Mouse (Mus musculus) right cerebral cortex, adult 18-20 months (tissue): ENCODE data around the gene Selenom.

ENCODE experiments used
- DNase-seq: peaks from one replicate; pipeline ENCODE4 v3.0.0; 2022; ENCODE audit warnings: mixed read lengths

Selenom gene

GRCm38 (mm10) chr11:3514529-3515054 lies at the start of gene Selenom:
TSS of gene Selenom (plus strand) at chr11:3514684.
- peak; percentile 91 for DNase-seq

DNA sequence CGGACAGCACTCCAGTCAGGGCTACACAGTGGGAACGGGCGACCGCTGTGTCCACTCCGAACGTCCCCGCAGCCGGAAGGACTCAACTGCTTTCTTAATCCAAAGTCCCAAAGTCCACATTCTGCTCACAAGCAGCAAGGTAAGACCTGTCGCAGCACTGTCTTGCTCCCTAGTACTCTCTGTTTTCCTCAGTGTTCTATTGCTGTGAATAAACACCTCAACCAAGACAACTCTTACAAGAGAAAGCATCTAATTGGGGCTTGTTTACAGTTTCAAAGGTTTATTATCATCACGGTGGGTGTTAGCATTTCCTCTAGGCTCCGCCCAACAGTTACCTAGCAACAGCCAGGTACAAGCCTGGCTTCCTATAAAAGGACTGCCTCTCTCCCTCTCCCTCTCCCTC lies 43.0 kb upstream of the Selenom start:
- no peak for DNase-seq

GRCm38 (mm10) chr11:3472484-3472883 lies 42.0 kb upstream of the Selenom start:
- peak; percentile 84 for DNase-seq

- DNase-seq, result no peak
Observed at GRCm38 (mm10) chr11:3474480-3475115, 39.9 kb upstream of the Selenom start.

- DNase-seq, result no peak
Observed at GRCm38 (mm10) chr11:3475489-3475888, 39.0 kb upstream of the Selenom start.

DNA sequence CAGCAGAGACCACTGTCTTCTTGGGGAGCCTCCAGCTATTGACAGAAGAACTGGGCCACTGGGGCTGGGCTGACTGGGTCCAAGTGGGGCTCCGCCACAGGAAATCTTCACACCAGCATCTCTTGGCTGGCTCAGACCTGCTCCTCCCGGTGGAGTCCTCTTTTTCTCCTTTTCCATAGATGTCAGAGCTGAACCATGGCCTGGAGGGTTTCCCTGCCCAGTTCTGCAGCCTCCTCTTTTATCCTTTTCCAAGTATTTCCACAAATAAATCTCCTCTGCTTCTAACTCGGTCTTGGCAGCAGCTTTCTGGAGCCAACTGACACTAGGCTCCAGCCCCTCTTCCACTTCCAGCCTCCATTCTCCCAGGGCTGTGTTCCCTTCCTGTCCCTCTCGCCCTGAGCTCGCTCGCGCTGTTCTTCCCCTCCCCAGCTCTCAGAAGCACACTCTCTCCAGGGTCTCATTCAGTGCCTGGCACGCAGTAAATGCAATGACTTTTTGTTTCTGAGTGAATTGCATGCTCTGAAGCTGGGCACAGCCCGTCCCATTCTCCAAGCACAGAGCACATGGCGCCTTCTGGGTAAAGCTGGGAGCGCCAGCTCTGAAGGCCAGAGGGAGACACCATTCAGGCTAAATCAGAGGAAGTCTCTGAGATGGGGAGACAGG lies 30.4 kb upstream of the Selenom start:
- DNase-seq, result peak; percentile 75

DNA sequence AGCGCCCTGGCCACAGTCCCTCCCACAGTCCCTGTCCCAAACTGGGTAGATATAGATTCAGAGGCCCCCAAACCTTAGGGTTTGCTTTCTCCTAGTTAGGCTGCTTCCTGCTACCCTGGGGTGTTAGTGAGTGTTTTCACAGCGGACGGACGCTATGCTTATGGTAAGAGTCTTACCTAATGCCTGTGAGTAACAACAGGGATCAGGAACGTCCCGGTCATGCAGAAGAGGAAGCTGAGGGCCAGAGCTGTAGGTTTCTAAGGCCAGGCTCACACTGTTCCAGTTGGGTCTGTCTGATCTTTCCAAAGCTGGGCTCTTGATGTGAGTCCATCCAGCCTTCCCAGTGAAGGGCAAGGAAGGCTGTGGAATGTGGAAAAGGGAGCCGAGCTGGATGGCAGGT lies 28.1 kb upstream of the Selenom start:
- no peak for DNase-seq

- no peak for DNase-seq
Observed at GRCm38 (mm10) chr11:3487952-3488570, 26.4 kb upstream of the Selenom start, which contains the start of gene Pla2g3. TSS of gene Pla2g3 (plus strand) at chr11:3488284.

- no peak for DNase-seq
Observed at GRCm38 (mm10) chr11:3489036-3489435, 25.4 kb upstream of the Selenom start.

GRCm38 (mm10) chr11:3492748-3493147 lies 21.7 kb upstream of the Selenom start:
- no peak for DNase-seq

- no peak for DNase-seq
Observed at GRCm38 (mm10) chr11:3494857-3495256, 19.6 kb upstream of the Selenom start.

GRCm38 (mm10) chr11:3495496-3495895 lies 19.0 kb upstream of the Selenom start:
- DNase-seq, result no peak

- DNase-seq, result no peak
Observed at GRCm38 (mm10) chr11:3496756-3497155, 17.7 kb upstream of the Selenom start.

- DNase-seq, result no peak
Observed at GRCm38 (mm10) chr11:3497296-3497695, 17.2 kb upstream of the Selenom start.

DNA sequence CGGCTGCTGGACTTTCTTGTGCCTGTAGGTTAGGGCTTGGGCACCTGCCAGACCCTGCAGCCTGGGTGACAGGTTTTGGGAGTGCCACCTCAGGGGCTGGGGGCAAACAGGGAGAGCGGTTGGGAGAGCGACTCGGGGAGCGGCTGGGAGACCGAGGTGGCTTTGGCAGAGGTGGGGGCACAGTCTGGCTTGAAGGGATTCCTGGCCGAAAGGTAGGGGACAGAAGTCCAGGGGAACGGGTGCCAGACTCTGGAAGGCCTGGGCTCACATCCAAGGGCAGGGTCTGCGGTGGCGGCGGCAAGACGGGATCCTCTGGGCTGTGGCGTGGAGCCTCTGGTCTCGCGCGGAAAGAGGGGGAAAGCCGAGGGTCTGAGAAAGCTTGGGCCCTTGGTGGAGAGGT lies 12.4 kb upstream of the Selenom start:
- DNase-seq, result no peak

DNA sequence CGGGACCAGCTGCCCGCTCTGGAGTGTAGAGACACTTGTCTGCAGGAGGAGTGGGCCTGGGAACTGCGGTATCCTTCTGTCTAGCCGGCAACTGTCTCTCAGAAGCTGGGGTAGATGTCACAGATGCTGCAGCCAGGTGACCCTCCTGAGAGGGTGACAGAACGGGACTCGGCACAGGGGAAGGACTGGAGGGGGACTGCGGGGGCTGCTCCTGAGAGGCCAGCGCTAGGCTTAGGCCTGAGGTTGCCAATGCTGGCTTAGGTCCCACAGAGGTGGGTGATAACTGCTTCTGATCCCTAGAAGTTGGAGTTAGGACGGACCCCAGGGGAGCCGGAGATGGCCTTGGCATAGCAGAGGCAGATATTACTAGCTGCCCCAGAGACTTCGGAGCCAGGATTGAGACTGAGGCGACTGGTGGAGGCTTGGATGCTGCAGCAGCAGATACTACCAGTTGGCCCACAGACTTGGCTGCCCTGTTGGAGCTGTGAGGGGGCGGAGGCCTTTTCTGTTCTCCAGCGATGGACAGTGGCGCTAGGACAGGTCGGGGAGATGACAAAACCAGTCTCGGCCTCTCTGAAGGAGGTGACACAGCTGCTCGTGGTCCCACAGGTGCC lies 11.9 kb upstream of the Selenom start:
- DNase-seq, result no peak

GRCm38 (mm10) chr11:3503755-3504693 lies 10.5 kb upstream of the Selenom start:
- DNase-seq, result no peak

DNA sequence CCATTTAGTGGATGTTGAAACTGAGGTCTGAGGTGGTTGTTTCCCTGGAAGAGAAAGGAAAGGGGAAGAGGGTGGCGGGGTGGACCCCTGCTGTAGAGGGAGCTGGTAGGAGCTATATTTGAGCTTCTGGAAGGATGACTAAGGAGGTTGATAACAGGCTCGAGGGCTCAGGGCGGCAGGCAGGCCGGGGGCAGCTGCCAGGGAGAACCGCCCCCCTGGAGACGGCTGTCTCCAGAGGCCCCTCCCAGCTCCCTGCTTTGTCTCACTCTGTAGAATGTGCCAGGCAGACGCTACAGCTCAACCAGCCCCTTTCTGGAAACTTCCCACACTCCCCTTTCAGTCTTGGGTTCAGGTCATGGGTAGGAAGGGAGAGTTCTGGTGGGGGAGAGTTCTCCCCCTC lies 6.3 kb upstream of the Selenom start:
- DNase-seq, result no peak

DNA sequence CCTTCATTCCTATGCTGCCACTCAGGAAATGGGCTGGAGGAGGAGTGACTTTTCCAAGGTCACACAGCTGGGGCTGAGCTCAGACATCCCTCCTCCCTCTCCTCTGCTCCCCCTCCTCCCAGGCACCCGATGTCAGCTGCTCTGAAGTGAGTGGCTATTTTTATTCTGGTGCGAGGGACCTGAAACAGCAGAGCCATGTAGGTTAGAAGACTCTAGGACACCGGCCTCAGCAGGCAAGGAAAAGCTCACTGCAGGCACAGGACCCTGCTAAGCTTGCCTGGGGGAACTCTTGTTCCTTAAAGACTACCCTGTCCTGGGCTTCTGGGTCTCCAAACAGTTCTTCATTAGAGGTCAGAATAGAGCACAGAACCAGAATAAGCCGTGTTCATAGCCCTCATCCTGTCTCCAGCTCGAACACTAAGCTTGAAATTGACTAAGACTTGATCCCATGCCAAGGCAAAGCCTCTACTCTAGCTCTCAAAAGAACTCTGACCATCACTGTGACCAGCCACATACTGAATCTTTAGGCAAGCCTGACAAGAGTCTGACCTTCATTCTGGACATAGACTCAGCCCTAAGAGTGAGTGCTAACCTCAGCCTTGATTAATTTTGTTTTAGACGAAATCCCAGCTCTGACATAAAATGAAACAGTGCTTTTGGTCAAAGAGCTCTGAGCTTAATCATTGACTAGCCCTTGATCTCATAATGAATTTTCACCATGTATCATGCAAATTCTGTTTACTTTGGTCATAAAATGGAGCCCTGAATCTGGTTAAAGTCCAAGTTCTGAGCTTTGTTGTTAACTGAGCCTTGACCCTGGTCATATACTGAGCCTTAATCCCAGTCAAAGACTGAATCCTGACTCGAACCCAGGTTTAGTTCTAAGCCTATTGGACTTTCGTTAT lies 5.1 kb upstream of the Selenom start:
- no peak for DNase-seq

DNA sequence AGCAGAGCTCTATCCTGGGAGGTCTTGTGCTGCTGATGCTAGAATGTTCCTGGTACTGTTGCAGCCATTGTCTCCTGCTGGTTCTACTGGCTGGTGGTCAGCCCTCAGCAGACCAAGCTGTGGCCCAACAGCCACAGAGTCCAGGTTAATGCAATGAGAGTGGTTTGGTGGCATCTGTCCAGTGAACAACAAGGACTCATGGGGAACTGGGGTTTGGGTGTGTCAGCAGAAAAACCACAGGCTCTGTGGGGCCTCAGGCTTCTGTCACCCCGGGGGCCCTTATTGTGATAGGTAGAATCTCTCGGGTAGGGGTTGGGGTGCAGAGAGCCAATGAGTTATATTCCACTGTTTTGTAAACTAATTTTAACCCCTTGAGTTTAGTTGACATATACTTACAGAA lies 4.2 kb upstream of the Selenom start:
- no peak for DNase-seq

DNA sequence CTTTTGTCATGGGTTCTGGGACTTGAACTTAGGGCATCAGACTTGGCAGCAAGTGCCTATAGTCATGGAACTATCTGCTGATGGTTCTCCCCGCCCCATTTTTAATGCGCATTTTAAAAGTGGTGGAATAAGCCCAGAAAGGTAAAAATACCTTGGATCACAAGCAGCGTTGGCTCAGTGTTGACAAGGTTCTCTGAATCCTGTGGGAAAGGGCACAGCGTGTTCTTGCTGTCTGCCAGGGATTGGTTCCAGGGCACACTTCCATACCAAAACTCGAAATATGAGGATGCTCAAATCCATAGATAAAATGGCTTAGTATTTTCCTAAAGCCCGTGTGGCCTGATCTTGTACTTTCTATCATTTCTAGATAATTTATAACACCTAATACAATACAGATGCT lies 1.2 kb upstream of the Selenom start:
- DNase-seq, result no peak
